Comparison of ENCODE assay signal across 11 mouse cellular contexts in the genomic region with DNA sequence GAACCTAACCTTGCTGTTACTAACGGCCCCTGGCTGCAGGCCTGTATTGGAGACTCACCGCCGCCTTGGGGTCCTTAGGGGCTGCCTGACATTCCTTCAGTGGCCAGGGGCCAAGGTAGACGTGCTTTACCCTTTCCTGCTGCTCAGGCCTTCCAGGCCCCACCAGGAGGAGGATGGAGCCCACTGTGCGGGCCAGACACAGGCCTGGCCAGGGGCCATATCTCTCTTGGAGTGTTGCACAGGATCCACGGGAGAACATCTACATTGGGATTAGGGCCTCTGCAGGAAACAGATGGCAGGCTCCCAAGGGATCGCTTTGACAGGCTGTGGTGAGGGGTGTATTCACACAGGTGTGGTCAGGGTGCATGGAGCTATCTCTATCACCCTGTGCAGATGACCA. TPM values are rescaled to one million over a fixed set of nuclear protein-coding genes. Genes with fewer than 3 reads are reported as not detected.
DNase-seq lines count a peak whose midpoint lies in the region; ATAC-seq and TF ChIP-seq lines count a peak whose summit lies in the region.
"Had no signal": no experiment of that assay in that cellular context is flagged by ENCODE, and none has a peak within 500 bp of the region (broad histone marks: within the 10 kb centered on the region; RNA-seq: fewer than 3 reads in every experiment).

No protein-coding gene starts in this region.

- WGBS in lung, postnatal 0 days: 38% methylated on average over 7 of the region's 7 CpGs
- WGBS in kidney, embryonic 15.5 days: 68% methylated on average over 7 of the region's 7 CpGs
- WGBS in stomach, postnatal 0 days: 50% methylated on average over 7 of the region's 7 CpGs

- no peaks in the 10 kb centered on the region for H3K36me3 ChIP-seq in lung, postnatal 0 days (ENCODE audit: insufficient read depth, low read length)
- no peaks in the 10 kb centered on the region for H3K36me3 ChIP-seq in kidney, embryonic 15.5 days
- no peaks in the 10 kb centered on the region for H3K36me3 ChIP-seq in stomach, postnatal 0 days (ENCODE audit: control insufficient read depth, insufficient read depth, low read length)

- no peak for ATAC-seq in lung, postnatal 0 days
- ATAC-seq in kidney, embryonic 15.5 days (replicated peaks; ENCODE audit: low FRiP score): no peak
- peak; percentile 16; the same call in 1 of the 2 replicates for ATAC-seq in stomach, postnatal 0 days (ENCODE audit: low FRiP score, low TSS enrichment)

- H3K27me3 ChIP-seq in lung, postnatal 0 days (replicated peaks; ENCODE audit: insufficient read depth, low read length): no peaks in the 10 kb centered on the region
- no peaks in the 10 kb centered on the region for H3K27me3 ChIP-seq in kidney, embryonic 15.5 days
- H3K27me3 ChIP-seq in stomach, postnatal 0 days (ENCODE audit: control insufficient read depth, insufficient read depth, low read length): no peaks in the 10 kb centered on the region

- H3K4me2 ChIP-seq in lung, postnatal 0 days (replicated peaks; ENCODE audit: low read depth, low read length): no peak overlapping the region
- no peak overlapping the region for H3K4me2 ChIP-seq in kidney, embryonic 15.5 days
- no peak overlapping the region for H3K4me2 ChIP-seq in stomach, postnatal 0 days (replicated peaks; ENCODE audit: low read depth)

- intact Hi-C loops in left cerebral cortex, postnatal 4 days (cut with DNase I): no loop called here

- H3K4me1 ChIP-seq in lung, postnatal 0 days (ENCODE audit: insufficient read depth, low read depth, low read length): peaks cover 12% of the 10 kb centered on the region; the same call in 1 of the 2 replicates
- peaks cover 55% of the 10 kb centered on the region for H3K4me1 ChIP-seq in kidney, embryonic 15.5 days
- no peaks in the 10 kb centered on the region for H3K4me1 ChIP-seq in stomach, postnatal 0 days (replicated peaks; ENCODE audit: control insufficient read depth, insufficient read depth)

- TF ChIP-seq EP300 in lung, postnatal 0 days (IDR thresholded peaks at IDR 0.05): no peak
- TF ChIP-seq EP300 in stomach, postnatal 0 days (optimal IDR thresholded peaks at IDR 0.05): no peak

- no peak overlapping the region for H3K4me3 ChIP-seq in lung, postnatal 0 days (ENCODE audit: low read depth, low read length)
- no peak overlapping the region for H3K4me3 ChIP-seq in kidney, embryonic 15.5 days (replicated peaks)
- no peak overlapping the region for H3K4me3 ChIP-seq in stomach, postnatal 0 days (ENCODE audit: low read depth, low read length)
- H3K4me3 ChIP-seq: erythroblast, embryonic 14.5 days had no signal

- no peak for TF ChIP-seq CTCF in lung, postnatal 0 days (IDR thresholded peaks at IDR 0.05)
- TF ChIP-seq CTCF in stomach, postnatal 0 days (IDR thresholded peaks at IDR 0.05; ENCODE audit: low read depth): no peak

- peak; percentile 56 for DNase-seq in adrenal gland, postnatal 14 days
- no peak for DNase-seq in adrenal gland, adult 8-10 months
- DNase-seq in lung, postnatal 0 days (ENCODE audit: low spot score): no peak
- DNase-seq in lung, postnatal 36 days: no peak
- no peak for DNase-seq in stomach, postnatal 0 days (ENCODE audit: low spot score)
- DNase-seq in c-Kit-positive CD71-positive TER-119-positive erythroid progenitor cells, embryonic 14.5 days (ENCODE audit: low spot score): no peak
- DNase-seq in left cerebral cortex, postnatal 4 days: no peak
- DNase-seq: adrenal gland, postnatal 25 days had no signal

- 0 out of 2 replicates have a peak overlapping the region, but pooled peaks have one; percentile 3 for H3K27ac ChIP-seq in lung, postnatal 0 days (ENCODE audit: low read length)
- H3K27ac ChIP-seq in kidney, embryonic 15.5 days: 0 out of 2 replicates have a peak overlapping the region, but pooled peaks have one; percentile 32
- H3K27ac ChIP-seq in stomach, postnatal 0 days (replicated peaks): no peak overlapping the region; the same call in 1 of the 2 replicates
- H3K27ac ChIP-seq: liver, embryonic 14.5 days had no signal

- no peak overlapping the region for H3K9ac ChIP-seq in lung, postnatal 0 days (replicated peaks; ENCODE audit: low read depth)
- H3K9ac ChIP-seq in kidney, embryonic 15.5 days: no peak overlapping the region
- no peak overlapping the region for H3K9ac ChIP-seq in stomach, postnatal 0 days (ENCODE audit: low read length)
- H3K9ac ChIP-seq: liver, embryonic 14.5 days had no signal

- H3K9me3 ChIP-seq in lung, postnatal 0 days (ENCODE audit: low read length): no peaks in the 10 kb centered on the region
- no peaks in the 10 kb centered on the region for H3K9me3 ChIP-seq in kidney, embryonic 15.5 days (replicated peaks)
- no peaks in the 10 kb centered on the region for H3K9me3 ChIP-seq in stomach, postnatal 0 days (ENCODE audit: control insufficient read depth, low read length)

RNA-seq across cellular contexts. Expression of a gene that starts 3.6 kb away (rescaled TPM):
- total RNA-seq in adrenal gland, postnatal 14 days (2021): 105 and 106 TPM in 2 replicates
- 100 to 1,000 TPM in 3 of 4 experiments, 10 to 100 TPM in 1; 96.0 to 134 (median 120) TPM for total RNA-seq in adrenal gland, adult 8-10 months (2022)
- polyA plus RNA-seq in lung, postnatal 0 days (2015; fragmentation: Nextera tagmentation; extraction: Ambion mirVana): 118 and 130 TPM in 2 replicates
- polyA plus RNA-seq in kidney, embryonic 15.5 days (2015; fragmentation: Nextera tagmentation; extraction: Ambion mirVana): 71.9 and 82.1 TPM in 2 replicates
- 23.0 and 23.3 TPM in 2 replicates for polyA plus RNA-seq in stomach, postnatal 0 days (2015; fragmentation: Nextera tagmentation; extraction: Ambion mirVana)
- 10 to 100 TPM; 21.2 to 26.1 TPM for total RNA-seq in left cerebral cortex, postnatal 4 days (2021)

RNA-seq across cellular contexts. Expression of a gene that starts 21.3 kb away (rescaled TPM):
- total RNA-seq in adrenal gland, postnatal 14 days (2021): 53.2 and 61.4 TPM in 2 replicates
- total RNA-seq in adrenal gland, adult 8-10 months (2022): 10 to 100 TPM; 24.1 to 57.3 (median 40.1) TPM
- polyA plus RNA-seq in lung, postnatal 0 days (2015; fragmentation: Nextera tagmentation; extraction: Ambion mirVana): 31.7 and 36.3 TPM in 2 replicates
- 32.6 and 34.4 TPM in 2 replicates for polyA plus RNA-seq in kidney, embryonic 15.5 days (2015; fragmentation: Nextera tagmentation; extraction: Ambion mirVana)
- 21.8 and 26.1 TPM in 2 replicates for polyA plus RNA-seq in stomach, postnatal 0 days (2015; fragmentation: Nextera tagmentation; extraction: Ambion mirVana)
- 100 to 1,000 TPM; 100 to 106 TPM for total RNA-seq in left cerebral cortex, postnatal 4 days (2021)

RNA-seq across cellular contexts. Expression of a gene that starts 43.3 kb away (rescaled TPM):
- 54.1 and 56.5 TPM in 2 replicates for total RNA-seq in adrenal gland, postnatal 14 days (2021)
- 10 to 100 TPM; 42.7 to 61.4 (median 51.8) TPM for total RNA-seq in adrenal gland, adult 8-10 months (2022)
- polyA plus RNA-seq in lung, postnatal 0 days (2015; fragmentation: Nextera tagmentation; extraction: Ambion mirVana): 13.4 and 14.4 TPM in 2 replicates
- 17.0 and 17.6 TPM in 2 replicates for polyA plus RNA-seq in kidney, embryonic 15.5 days (2015; fragmentation: Nextera tagmentation; extraction: Ambion mirVana)
- 9.1 and 11.3 TPM in 2 replicates for polyA plus RNA-seq in stomach, postnatal 0 days (2015; fragmentation: Nextera tagmentation; extraction: Ambion mirVana)
- 10 to 100 TPM; 78.8 to 91.8 TPM for total RNA-seq in left cerebral cortex, postnatal 4 days (2021)

RNA-seq across cellular contexts. Expression of a gene that starts 55.9 kb away (rescaled TPM):
- total RNA-seq in adrenal gland, postnatal 14 days (2021): 12.0 and 13.5 TPM in 2 replicates
- 10 to 100 TPM in 3 of 4 experiments, 1 to 10 TPM in 1; 8.5 to 18.9 (median 13.8) TPM for total RNA-seq in adrenal gland, adult 8-10 months (2022)
- 32.0 and 38.9 TPM in 2 replicates for polyA plus RNA-seq in lung, postnatal 0 days (2015; fragmentation: Nextera tagmentation; extraction: Ambion mirVana)
- polyA plus RNA-seq in kidney, embryonic 15.5 days (2015; fragmentation: Nextera tagmentation; extraction: Ambion mirVana): 22.3 and 23.2 TPM in 2 replicates
- polyA plus RNA-seq in stomach, postnatal 0 days (2015; fragmentation: Nextera tagmentation; extraction: Ambion mirVana): 7.4 and 7.7 TPM in 2 replicates
- 10 to 100 TPM; 35.7 to 38.4 TPM for total RNA-seq in left cerebral cortex, postnatal 4 days (2021)
